Mouse (Mus musculus) MEL (cell line): ENCODE measurements around the gene Il12rb1.

Source experiments
- CHD1 ChIP-seq: IDR thresholded peaks from 2 replicates; pipeline ENCODE4 v1.6.1; 2012; ENCODE audit warnings: low read depth, mild to moderate bottlenecking, inconsistent platforms, low read length, improper control_type of control experiment
- CTCF ChIP-seq, 3 experiments: IDR thresholded peaks in 2 of 3; conservative IDR thresholded peaks in 1 of 3; 2 replicates each; pipeline ENCODE4 v1.5.1; 2011 to 2012; ENCODE audit warnings: low read length in 3 of 3, low read depth in 2 of 3, mild to moderate bottlenecking in 2 of 3, improper control_type of control experiment in 1 of 3, inconsistent platforms in 1 of 3, mixed read lengths in 1 of 3, moderate library complexity in 1 of 3; ENCODE audit not compliant: control insufficient read depth in 1 of 3, insufficient read depth in 1 of 3, poor library complexity in 1 of 3, severe bottlenecking in 1 of 3
- E2F4 ChIP-seq: IDR thresholded peaks from 2 replicates; pipeline ENCODE4 v1.6.1; 2011; ENCODE audit warnings: low read depth, low read length, improper control_type of control experiment, borderline replicate concordance
- ELF1 ChIP-seq: IDR thresholded peaks from 2 replicates; pipeline ENCODE4 v1.6.1; 2014; ENCODE audit warnings: low read depth, mild to moderate bottlenecking, inconsistent platforms, low read length, improper control_type of control experiment, moderate library complexity
- EP300 ChIP-seq, 2 experiments: IDR thresholded peaks; 2 replicates each; pipeline ENCODE4 v1.6.1; 2011; ENCODE audit warnings: improper control_type of control experiment in 2 of 2, low read length in 2 of 2, low read depth in 1 of 2, mild to moderate bottlenecking in 1 of 2
- ETS1 ChIP-seq: IDR thresholded peaks from 2 replicates; pipeline ENCODE4 v1.6.1; 2012; ENCODE audit warnings: low read depth, mild to moderate bottlenecking, inconsistent platforms, low read length, improper control_type of control experiment, moderate library complexity
- MAX ChIP-seq: IDR thresholded peaks from 2 replicates; pipeline ENCODE4 v1.6.1; 2011; ENCODE audit warnings: low read length, improper control_type of control experiment
- POLR2A ChIP-seq, 2 experiments: IDR thresholded peaks; 2 replicates each; pipeline ENCODE4 v1.6.1; 2011 to 2012; ENCODE audit warnings: low read length in 2 of 2, mild to moderate bottlenecking in 2 of 2, control low read depth in 1 of 2, improper control_type of control experiment in 1 of 2, low read depth in 1 of 2, moderate library complexity in 1 of 2; ENCODE audit not compliant: control insufficient read depth in 1 of 2, insufficient read depth in 1 of 2, poor library complexity in 1 of 2
- POLR2AphosphoS2 ChIP-seq: IDR thresholded peaks from 2 replicates; pipeline ENCODE4 v1.6.1; 2011; ENCODE audit warnings: low read length, improper control_type of control experiment
- SIN3A ChIP-seq: IDR thresholded peaks from 2 replicates; pipeline ENCODE4 v1.6.1; 2012; ENCODE audit warnings: low read length, improper control_type of control experiment, inconsistent platforms
- TCF12 ChIP-seq: IDR thresholded peaks from 2 replicates; pipeline ENCODE4 v1.6.1; 2014; ENCODE audit warnings: low read depth, mild to moderate bottlenecking, inconsistent platforms, low read length, improper control_type of control experiment, moderate library complexity
- USF1 ChIP-seq: IDR thresholded peaks from 2 replicates; pipeline ENCODE4 v1.6.1; 2014; ENCODE audit warnings: low read depth, mild to moderate bottlenecking, inconsistent platforms, low read length, improper control_type of control experiment, moderate library complexity
- ZC3H11A ChIP-seq: IDR thresholded peaks from 2 replicates; pipeline ENCODE4 v1.6.1; 2012; ENCODE audit warnings: low read depth, mild to moderate bottlenecking, inconsistent platforms, low read length, improper control_type of control experiment

DNA sequence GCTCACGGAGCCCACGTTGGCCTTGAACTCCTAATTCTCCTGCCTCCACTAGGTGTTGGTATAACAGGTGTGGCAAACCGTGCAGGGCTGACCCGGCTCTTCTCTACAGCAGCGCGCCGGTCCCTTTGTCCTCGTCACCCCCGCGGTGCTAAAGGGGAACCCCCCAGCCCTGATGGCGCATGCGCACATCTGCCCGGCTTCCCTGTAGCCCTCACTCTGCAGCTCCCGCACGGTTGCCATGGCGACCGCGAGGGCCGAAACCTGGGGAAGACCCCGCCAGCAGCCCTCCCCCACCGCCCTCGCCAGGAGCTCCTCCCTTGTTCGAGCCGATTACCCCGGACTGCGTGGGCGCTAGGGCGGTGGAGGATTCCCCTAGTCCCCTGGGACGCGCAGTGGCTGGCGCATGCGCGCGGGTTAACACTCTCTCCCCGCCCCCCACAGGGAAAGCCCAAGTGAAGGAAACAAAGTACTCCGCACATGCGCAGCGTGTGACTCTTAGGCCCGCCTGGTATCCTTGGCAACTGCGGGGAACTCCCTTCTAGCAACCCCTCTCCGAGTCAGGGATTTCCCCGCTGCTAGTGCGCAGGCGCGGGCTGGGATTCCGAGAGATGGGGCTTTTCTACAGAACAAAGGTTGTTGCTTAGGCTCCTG is 57.2 kb downstream of the Il12rb1 start:
- TF ChIP-seq ZC3H11A (no peak), POLR2A (IDR thresholded peaks at IDR 0.05; ENCODE audit: control insufficient read depth in 1 of 2, insufficient read depth in 1 of 2, low read depth in 1 of 2, low read length in 2 of 2, poor library complexity in 1 of 2) (peak; percentile 5 to 78; a peak in 2 of 4 replicates), EP300 (IDR thresholded peaks at IDR 0.05; ENCODE audit: low read depth in 1 of 2, low read length in 2 of 2) (peak in 1 of 2 experiments; percentile 41; a peak in 1 of 4 replicates), CHD1 (no peak), CTCF (IDR thresholded peaks at IDR 0.05 in 2 of 3, conservative IDR thresholded peaks at IDR 0.05 in 1 of 3; ENCODE audit: control insufficient read depth in 1 of 3, insufficient read depth in 1 of 3, low read depth in 2 of 3, low read length in 3 of 3, poor library complexity in 1 of 3, severe bottlenecking in 1 of 3) (no peak), ELF1 (peak; percentile 64; the same call in 1 of the 2 replicates), MAX (peak; percentile 17; the same call in 1 of the 2 replicates), TCF12 (peak; percentile 58; the same call in 1 of the 2 replicates), E2F4 (no peak), ETS1 (peak; percentile 88), POLR2AphosphoS2 (peak; percentile 71; the same call in 1 of the 2 replicates), USF1 (no peak), SIN3A (peak; percentile 94)
